Mouse (Mus musculus): Measurements from ENCODE around the gene Lpin2. TPM values are rescaled to one million over a fixed set of nuclear protein-coding genes. Genes with fewer than 3 reads are reported as not detected.

Gene Lpin2
- polyA plus RNA-seq, 1 experiment from 2014 or later: 42.3 TPM

GRCm38 (mm10) chr17:71191063-71191462 lies 8.7 kb downstream of the Lpin2 start:
- Histone ChIP-seq H3K36me3 (replicated peaks) (no peaks in the 10 kb centered on the region), H3K27ac (replicated peaks) (no peak overlapping the region), H3K27me3 (no peaks in the 10 kb centered on the region), H3K4me3 (replicated peaks) (no peak overlapping the region), H3K9me3 (replicated peaks) (no peaks in the 10 kb centered on the region), H3K4me2 (no peak overlapping the region), H3K4me1 (replicated peaks) (peaks cover 75% of the 10 kb centered on the region), H3K9ac (no peak overlapping the region)
- no peak for ATAC-seq (ENCODE audit: insufficient read depth)
- WGBS (ENCODE audit: insufficient replicate concordance): 88% methylated on average over 2 of the region's 2 CpGs

- no peak for ATAC-seq (ENCODE audit: insufficient read depth)
- H3K36me3 ChIP-seq (replicated peaks): no peaks in the 10 kb centered on the region
- no peak overlapping the region for H3K27ac ChIP-seq (replicated peaks)
- no peak overlapping the region for H3K9ac ChIP-seq
- no peaks in the 10 kb centered on the region for H3K27me3 ChIP-seq
- H3K4me2 ChIP-seq: no peak overlapping the region
- peaks cover 75% of the 10 kb centered on the region for H3K4me1 ChIP-seq (replicated peaks)
- H3K4me3 ChIP-seq (replicated peaks): no peak overlapping the region
- no peaks in the 10 kb centered on the region for H3K9me3 ChIP-seq (replicated peaks)
- WGBS (ENCODE audit: insufficient replicate concordance): 72% methylated on average over 8 of the region's 8 CpGs
Measured at GRCm38 (mm10) chr17:71191651-71192419, 9.5 kb downstream of the Lpin2 start.

GRCm38 (mm10) chr17:71193019-71193418 lies 10.7 kb downstream of the Lpin2 start:
- no peaks in the 10 kb centered on the region for H3K27me3 ChIP-seq
- no peaks in the 10 kb centered on the region for H3K9me3 ChIP-seq (replicated peaks)
- H3K9ac ChIP-seq: no peak overlapping the region
- 77% methylated on average over 1 of the region's 1 CpGs for WGBS (ENCODE audit: insufficient replicate concordance)
- 0 out of 2 replicates have a peak, but pooled peaks cover 3% of the 10 kb centered on the region for H3K36me3 ChIP-seq (replicated peaks)
- H3K4me1 ChIP-seq (replicated peaks): peaks cover 74% of the 10 kb centered on the region
- no peak for ATAC-seq (ENCODE audit: insufficient read depth)
- no peak overlapping the region for H3K4me3 ChIP-seq (replicated peaks)
- no peak overlapping the region for H3K27ac ChIP-seq (replicated peaks)
- H3K4me2 ChIP-seq: no peak overlapping the region

GRCm38 (mm10) chr17:71193485-71193884 lies 11.1 kb downstream of the Lpin2 start:
- peaks cover 77% of the 10 kb centered on the region for H3K4me1 ChIP-seq (replicated peaks)
- H3K4me3 ChIP-seq (replicated peaks): no peak overlapping the region
- 0 out of 2 replicates have a peak, but pooled peaks cover 3% of the 10 kb centered on the region for H3K36me3 ChIP-seq (replicated peaks)
- 87% methylated on average over 1 of the region's 1 CpGs for WGBS (ENCODE audit: insufficient replicate concordance)
- no peak overlapping the region for H3K9ac ChIP-seq
- H3K27ac ChIP-seq (replicated peaks): 0 out of 2 replicates have a peak overlapping the region, but pooled peaks have one; percentile 1
- no peak for ATAC-seq (ENCODE audit: insufficient read depth)
- no peaks in the 10 kb centered on the region for H3K9me3 ChIP-seq (replicated peaks)
- H3K4me2 ChIP-seq: no peak overlapping the region
- H3K27me3 ChIP-seq: no peaks in the 10 kb centered on the region

- H3K4me2 ChIP-seq: peak overlapping the region; percentile 55
Measured at GRCm38 (mm10) chr17:71194906-71195632, 12.7 kb downstream of the Lpin2 start.

GRCm38 (mm10) chr17:71195633-71196391 lies 13.5 kb downstream of the Lpin2 start:
- Histone ChIP-seq H3K4me3 (replicated peaks) (peak overlapping the region; percentile 34), H3K9me3 (replicated peaks) (no peaks in the 10 kb centered on the region), H3K9ac (peak overlapping the region; percentile 31), H3K27ac (replicated peaks) (peak overlapping the region; percentile 66), H3K4me2 (peak overlapping the region; percentile 55), H3K27me3 (no peaks in the 10 kb centered on the region), H3K4me1 (replicated peaks) (peaks cover 75% of the 10 kb centered on the region), H3K36me3 (replicated peaks) (0 out of 2 replicates have a peak, but pooled peaks cover 3% of the 10 kb centered on the region)
- 23% methylated on average over 10 of the region's 10 CpGs for WGBS (ENCODE audit: insufficient replicate concordance)
- peak; percentile 47 for ATAC-seq (ENCODE audit: insufficient read depth)

More at GRCm38 (mm10) chr17:71194906-71195632, 12.7 kb downstream of the Lpin2 start:
- no peak for ATAC-seq (ENCODE audit: insufficient read depth)
- Histone ChIP-seq H3K27ac (replicated peaks) (peak overlapping the region; percentile 66), H3K27me3 (no peaks in the 10 kb centered on the region), H3K9me3 (replicated peaks) (no peaks in the 10 kb centered on the region), H3K4me3 (replicated peaks) (peak overlapping the region; percentile 34; the same call in 1 of the 2 replicates), H3K9ac (no peak overlapping the region), H3K36me3 (replicated peaks) (0 out of 2 replicates have a peak, but pooled peaks cover 3% of the 10 kb centered on the region), H3K4me1 (replicated peaks) (peaks cover 74% of the 10 kb centered on the region)
- WGBS (ENCODE audit: insufficient replicate concordance): 39% methylated on average over 3 of the region's 3 CpGs

GRCm38 (mm10) chr17:71196415-71196814 lies 14.1 kb downstream of the Lpin2 start:
- 69% methylated on average over 3 of the region's 3 CpGs for WGBS (ENCODE audit: insufficient replicate concordance)
- peak overlapping the region; percentile 41; the same call in 1 of the 2 replicates for H3K27ac ChIP-seq (replicated peaks)
- ATAC-seq (ENCODE audit: insufficient read depth): no peak

GRCm38 (mm10) chr17:71199346-71199745 lies 17.0 kb downstream of the Lpin2 start:
- no peaks in the 10 kb centered on the region for H3K27me3 ChIP-seq
- no peak overlapping the region for H3K4me3 ChIP-seq (replicated peaks)
- 61% methylated on average over 3 of the region's 3 CpGs for WGBS (ENCODE audit: insufficient replicate concordance)
- H3K9me3 ChIP-seq (replicated peaks): no peaks in the 10 kb centered on the region
- ATAC-seq (ENCODE audit: insufficient read depth): no peak
- peaks cover 79% of the 10 kb centered on the region for H3K4me1 ChIP-seq (replicated peaks)
- no peak overlapping the region for H3K9ac ChIP-seq
- H3K36me3 ChIP-seq (replicated peaks): 0 out of 2 replicates have a peak, but pooled peaks cover 3% of the 10 kb centered on the region
- no peak overlapping the region for H3K27ac ChIP-seq (replicated peaks)
- H3K4me2 ChIP-seq: no peak overlapping the region

More at GRCm38 (mm10) chr17:71196415-71196814, 14.1 kb downstream of the Lpin2 start:
- H3K9me3 ChIP-seq (replicated peaks): no peaks in the 10 kb centered on the region
- peaks cover 72% of the 10 kb centered on the region for H3K4me1 ChIP-seq (replicated peaks)
- peak overlapping the region; percentile 55 for H3K4me2 ChIP-seq
- peak overlapping the region; percentile 31; the same call in 1 of the 2 replicates for H3K9ac ChIP-seq
- H3K36me3 ChIP-seq (replicated peaks): 0 out of 2 replicates have a peak, but pooled peaks cover 3% of the 10 kb centered on the region
- H3K27me3 ChIP-seq: no peaks in the 10 kb centered on the region
- no peak overlapping the region for H3K4me3 ChIP-seq (replicated peaks)

GRCm38 (mm10) chr17:71202136-71202535 lies 19.8 kb downstream of the Lpin2 start:
- WGBS (ENCODE audit: insufficient replicate concordance): 71% methylated on average over 4 of the region's 4 CpGs
- Histone ChIP-seq H3K36me3 (replicated peaks) (0 out of 2 replicates have a peak, but pooled peaks cover 3% of the 10 kb centered on the region), H3K27ac (replicated peaks) (peak overlapping the region; percentile 56), H3K4me3 (replicated peaks) (no peak overlapping the region), H3K9ac (no peak overlapping the region), H3K27me3 (no peaks in the 10 kb centered on the region), H3K4me1 (replicated peaks) (peaks cover 73% of the 10 kb centered on the region), H3K4me2 (no peak overlapping the region), H3K9me3 (replicated peaks) (no peaks in the 10 kb centered on the region)
- ATAC-seq (ENCODE audit: insufficient read depth): peak; percentile 10; the same call in 1 of the 2 replicates

GRCm38 (mm10) chr17:71203998-71204808 lies 21.8 kb downstream of the Lpin2 start:
- Histone ChIP-seq H3K9me3 (replicated peaks) (no peaks in the 10 kb centered on the region), H3K4me3 (replicated peaks) (peak overlapping the region; percentile 56), H3K4me2 (peak overlapping the region; percentile 58), H3K4me1 (replicated peaks) (peaks cover 82% of the 10 kb centered on the region), H3K36me3 (replicated peaks) (peaks cover 9% of the 10 kb centered on the region; the same call in 1 of the 2 replicates), H3K9ac (peak overlapping the region; percentile 43), H3K27me3 (no peaks in the 10 kb centered on the region), H3K27ac (replicated peaks) (peak overlapping the region; percentile 87)
- 47% methylated on average over 9 of the region's 9 CpGs for WGBS (ENCODE audit: insufficient replicate concordance)
- ATAC-seq (ENCODE audit: insufficient read depth): peak; percentile 97

Measured in liver, embryonic 15.5 days (tissue).